Mouse (Mus musculus) intestine, embryonic 14.5 days (tissue): ENCODE measurements at regions not wholly inside any gene's neighbourhood (a gene's known extent, or its start where the extent isn't known, plus 50 kb on each side); places are given as distances from the start of the nearest gene placed in this dataset.

Experiments used
- ATAC-seq: fragments of 200-750 bp; cut with Nextera tagmentation; replicated peaks from 2 replicates; pipeline ENCODE4 v1.8.0; 2017; ENCODE audit warnings: low read depth, moderate number of reproducible peaks, moderate TSS enrichment, moderate library complexity; ENCODE audit not compliant: low FRiP score, low TSS enrichment
- DNase-seq: peaks from one replicate; pipeline ENCODE4 v3.0.0-alpha.2; 2018; ENCODE audit warnings: low spot score
- H3K27ac ChIP-seq: fragments of 300-500 bp; sonication (generic); 2 replicates; pipeline ENCODE4 v1.5.1; 2014; ENCODE audit warnings: low read depth, mild to moderate bottlenecking, control low read depth
- H3K27me3 ChIP-seq: fragments of 300-500 bp; sonication (generic); replicated peaks from 2 replicates; pipeline ENCODE4 v1.6.1; 2014; ENCODE audit warnings: low read length, control low read depth; ENCODE audit not compliant: control insufficient read depth, insufficient read depth
- H3K36me3 ChIP-seq: fragments of 300-500 bp; sonication (generic); 2 replicates; pipeline ENCODE4 v1.6.1; 2014; ENCODE audit warnings: low read length, control low read depth; ENCODE audit not compliant: control insufficient read depth, insufficient read depth
- H3K4me1 ChIP-seq: fragments of 300-500 bp; sonication (generic); replicated peaks from 2 replicates; pipeline ENCODE4 v1.6.1; 2014; ENCODE audit warnings: low read length, control low read depth, mixed read lengths; ENCODE audit not compliant: control insufficient read depth, insufficient read depth
- H3K4me2 ChIP-seq: fragments of 300-500 bp; sonication (generic); 2 replicates; pipeline ENCODE4 v1.6.1; 2014; ENCODE audit warnings: low read length
- H3K4me3 ChIP-seq: fragments of 300-500 bp; sonication (generic); 2 replicates; pipeline ENCODE4 v1.5.1; 2014; ENCODE audit warnings: low read depth, low read length, control low read depth, mixed read lengths
- H3K9ac ChIP-seq: fragments of 300-500 bp; sonication (generic); 2 replicates; pipeline ENCODE4 v1.6.1; 2014; ENCODE audit warnings: mild to moderate bottlenecking, low read length
- H3K9me3 ChIP-seq: fragments of 300-500 bp; sonication (generic); 2 replicates; pipeline ENCODE4 v1.6.1; 2016; ENCODE audit warnings: low read length, control low read depth; ENCODE audit not compliant: control insufficient read depth
- WGBS: fragments of 180-500 bp; shearing (Covaris S2); extraction: QIAGEN DNeasy Blood & Tissue Kit; methylation state at CpG from one replicate; pipeline ENCODE4 v1.1.7; 2014; 5-methylcytosine and 5-hydroxymethylcytosine counted together

- no peak overlapping the region for H3K9ac ChIP-seq
- H3K27me3 ChIP-seq, result no peaks in the 10 kb centered on the region
- no peak for DNase-seq
- ATAC-seq, result no peak
- H3K4me2 ChIP-seq, result no peak overlapping the region
- H3K4me3 ChIP-seq, result no peak overlapping the region
- H3K27ac ChIP-seq, result no peak overlapping the region
- no peaks in the 10 kb centered on the region for H3K36me3 ChIP-seq
- 76% methylated on average over 1 of the region's 1 CpGs for WGBS
- H3K9me3 ChIP-seq, result no peaks in the 10 kb centered on the region
- H3K4me1 ChIP-seq, result no peaks in the 10 kb centered on the region
These were observed 587.6 kb upstream of the Pou3f3 start for GRCm38 (mm10) chr1:42107925-42108324.

- Histone ChIP-seq H3K27me3 (no peaks in the 10 kb centered on the region), H3K4me3 (no peak overlapping the region), H3K27ac (no peak overlapping the region), H3K4me1 (no peaks in the 10 kb centered on the region), H3K4me2 (no peak overlapping the region), H3K36me3 (no peaks in the 10 kb centered on the region), H3K9ac (no peak overlapping the region), H3K9me3 (no peaks in the 10 kb centered on the region)
- WGBS, result 81% methylated on average over 13 of the region's 13 CpGs
- DNase-seq (no peak), ATAC-seq (no peak)
These were observed 543.3 kb upstream of the Pou3f3 start for GRCm38 (mm10) chr1:42152175-42152790.

GRCm38 (mm10) chr1:42152916-42153315, 542.7 kb upstream of the Pou3f3 start:
- DNase-seq, result no peak
- Histone ChIP-seq H3K27ac (no peak overlapping the region), H3K4me1 (no peaks in the 10 kb centered on the region), H3K4me2 (no peak overlapping the region), H3K9me3 (no peaks in the 10 kb centered on the region), H3K9ac (no peak overlapping the region), H3K4me3 (no peak overlapping the region), H3K27me3 (no peaks in the 10 kb centered on the region), H3K36me3 (no peaks in the 10 kb centered on the region)
- ATAC-seq, result no peak
- 65% methylated on average over 3 of the region's 3 CpGs for WGBS

- Histone ChIP-seq H3K27me3 (no peaks in the 10 kb centered on the region), H3K4me2 (no peak overlapping the region), H3K9me3 (no peaks in the 10 kb centered on the region), H3K9ac (no peak overlapping the region), H3K4me3 (no peak overlapping the region), H3K4me1 (no peaks in the 10 kb centered on the region), H3K36me3 (no peaks in the 10 kb centered on the region), H3K27ac (no peak overlapping the region)
- 0 out of 2 replicates have a peak, but pooled peaks have one; percentile 66 for ATAC-seq
- WGBS, result 66% methylated on average over 7 of the region's 7 CpGs
- no peak for DNase-seq
These were observed 527.6 kb upstream of the Pou3f3 start for GRCm38 (mm10) chr1:42167790-42168572.

GRCm38 (mm10) chr1:42169505-42169904, 526.1 kb upstream of the Pou3f3 start:
- no peaks in the 10 kb centered on the region for H3K4me1 ChIP-seq
- no peaks in the 10 kb centered on the region for H3K27me3 ChIP-seq
- WGBS, result 88% methylated on average over 3 of the region's 3 CpGs
- no peaks in the 10 kb centered on the region for H3K9me3 ChIP-seq
- no peaks in the 10 kb centered on the region for H3K36me3 ChIP-seq
- DNase-seq (no peak), ATAC-seq (no peak)
- no peak overlapping the region for H3K9ac ChIP-seq
- no peak overlapping the region for H3K27ac ChIP-seq
- no peak overlapping the region for H3K4me3 ChIP-seq
- no peak overlapping the region for H3K4me2 ChIP-seq

GRCm38 (mm10) chr1:42186295-42186694, 509.3 kb upstream of the Pou3f3 start:
- no peaks in the 10 kb centered on the region for H3K4me1 ChIP-seq
- H3K4me3 ChIP-seq, result no peak overlapping the region
- DNase-seq, result no peak
- ATAC-seq, result no peak
- no peak overlapping the region for H3K4me2 ChIP-seq
- H3K9ac ChIP-seq, result no peak overlapping the region
- H3K36me3 ChIP-seq, result no peaks in the 10 kb centered on the region
- no peaks in the 10 kb centered on the region for H3K27me3 ChIP-seq
- no peak overlapping the region for H3K27ac ChIP-seq
- H3K9me3 ChIP-seq, result no peaks in the 10 kb centered on the region

- ATAC-seq (no peak), DNase-seq (no peak)
- Histone ChIP-seq H3K4me2 (no peak overlapping the region), H3K9ac (no peak overlapping the region), H3K36me3 (no peaks in the 10 kb centered on the region), H3K4me3 (no peak overlapping the region), H3K4me1 (peaks cover 9% of the 10 kb centered on the region), H3K27ac (no peak overlapping the region), H3K27me3 (no peaks in the 10 kb centered on the region), H3K9me3 (no peaks in the 10 kb centered on the region)
- 81% methylated on average over 1 of the region's 1 CpGs for WGBS
These were observed 467.5 kb upstream of the Pou3f3 start for GRCm38 (mm10) chr1:42228098-42228497.

GRCm38 (mm10) chr1:42229711-42230110, 465.9 kb upstream of the Pou3f3 start:
- ATAC-seq (no peak), DNase-seq (peak; percentile 51)
- H3K27ac ChIP-seq, result no peak overlapping the region
- WGBS, result 40% methylated on average over 12 of the region's 12 CpGs
- H3K9me3 ChIP-seq, result no peaks in the 10 kb centered on the region
- H3K4me1 ChIP-seq, result peaks cover 13% of the 10 kb centered on the region
- no peak overlapping the region for H3K4me3 ChIP-seq
- peak overlapping the region; percentile 32 for H3K4me2 ChIP-seq
- no peaks in the 10 kb centered on the region for H3K27me3 ChIP-seq
- H3K9ac ChIP-seq, result no peak overlapping the region
- H3K36me3 ChIP-seq, result no peaks in the 10 kb centered on the region
